Mouse (Mus musculus) heart, embryonic 11.5 days (tissue): ENCODE measurements around the gene St14. TPM values are rescaled to one million over a fixed set of nuclear protein-coding genes. Genes with fewer than 3 reads are reported as not detected.

Experiments
- ATAC-seq: fragments of 200-750 bp; cut with Nextera tagmentation; replicated peaks from 2 replicates; pipeline ENCODE4 v1.8.0; 2017; ENCODE audit warnings: moderate library complexity; ENCODE audit not compliant: insufficient number of reproducible peaks, low FRiP score, low TSS enrichment
- H3K27ac ChIP-seq: fragments of 300-500 bp; sonication (generic); 2 replicates; pipeline ENCODE4 v1.5.1; 2014; ENCODE audit warnings: mild to moderate bottlenecking, low read depth, low read length
- H3K27me3 ChIP-seq: fragments of 300-500 bp; sonication (generic); 2 replicates; pipeline ENCODE4 v1.6.1; 2014; ENCODE audit warnings: mild to moderate bottlenecking, low read length, mixed read lengths; ENCODE audit not compliant: control insufficient read depth, insufficient read depth
- H3K36me3 ChIP-seq: fragments of 300-500 bp; sonication (generic); 2 replicates; pipeline ENCODE4 v1.6.1; 2014; ENCODE audit warnings: mild to moderate bottlenecking, low read length, moderate library complexity, mixed read lengths; ENCODE audit not compliant: control insufficient read depth, insufficient read depth
- H3K4me1 ChIP-seq: fragments of 300-500 bp; sonication (generic); 2 replicates; pipeline ENCODE4 v1.6.1; 2014; ENCODE audit warnings: low read length; ENCODE audit not compliant: control insufficient read depth, insufficient read depth
- H3K4me2 ChIP-seq: fragments of 300-500 bp; sonication (generic); 2 replicates; pipeline ENCODE4 v1.6.1; 2014; ENCODE audit warnings: mild to moderate bottlenecking, moderate library complexity
- H3K4me3 ChIP-seq: fragments of 300-500 bp; sonication (generic); 2 replicates; pipeline ENCODE4 v1.5.1; 2014; ENCODE audit warnings: low read depth, low read length
- H3K9ac ChIP-seq: fragments of 300-500 bp; sonication (generic); 2 replicates; pipeline ENCODE4 v1.6.1; 2014; ENCODE audit warnings: mild to moderate bottlenecking, low read depth, low read length, moderate library complexity
- H3K9me3 ChIP-seq: fragments of 300-500 bp; sonication (generic); replicated peaks from 2 replicates; pipeline ENCODE4 v1.6.1; 2016; ENCODE audit warnings: low read length; ENCODE audit not compliant: control insufficient read depth
- WGBS: fragments of 180-500 bp; shearing (Covaris S2); extraction: QIAGEN DNeasy Blood & Tissue Kit; methylation state at CpG from one replicate; pipeline ENCODE4 v1.1.7; 2014; ENCODE audit not compliant: insufficient replicate concordance; 5-methylcytosine and 5-hydroxymethylcytosine counted together
- polyA plus RNA-seq: library from polyadenylated mRNA; unstranded; fragments of >200 nt; fragmentation: Nextera tagmentation; extraction: Ambion mirVana; gene quantifications from 2 replicates; pipeline ENCODE4 v1.2.1, GENCODE M21; 2014

St14 gene
- polyA plus RNA-seq, 1 experiment from 2014 or later = 0.63 TPM

GRCm38 (mm10) chr9:31163327-31163726, 31.7 kb upstream of the St14 start:
- Histone ChIP-seq H3K4me3 (no peak overlapping the region), H3K27me3 (no peaks in the 10 kb centered on the region), H3K36me3 (peaks cover 37% of the 10 kb centered on the region), H3K9ac (no peak overlapping the region), H3K4me2 (no peak overlapping the region), H3K27ac (no peak overlapping the region), H3K9me3 (no peaks in the 10 kb centered on the region), H3K4me1 (peaks cover 7% of the 10 kb centered on the region)
- ATAC-seq = no peak
- WGBS = 87% methylated on average over 1 of the region's 1 CpGs

- Histone ChIP-seq H3K36me3 (peaks cover 38% of the 10 kb centered on the region), H3K4me1 (peaks cover 3% of the 10 kb centered on the region), H3K4me3 (no peak overlapping the region), H3K27me3 (no peaks in the 10 kb centered on the region), H3K9me3 (no peaks in the 10 kb centered on the region), H3K4me2 (no peak overlapping the region), H3K9ac (no peak overlapping the region), H3K27ac (no peak overlapping the region)
- 77% methylated on average over 1 of the region's 1 CpGs for WGBS
- no peak for ATAC-seq
Measured at GRCm38 (mm10) chr9:31162911-31163310, 31.3 kb upstream of the St14 start.

GRCm38 (mm10) chr9:31159910-31160309, 28.3 kb upstream of the St14 start:
- no peak overlapping the region for H3K27ac ChIP-seq
- no peaks in the 10 kb centered on the region for H3K27me3 ChIP-seq
- peaks cover 31% of the 10 kb centered on the region for H3K36me3 ChIP-seq
- no peak overlapping the region for H3K4me2 ChIP-seq
- ATAC-seq = no peak
- no peak overlapping the region for H3K9ac ChIP-seq
- H3K4me3 ChIP-seq = no peak overlapping the region
- WGBS = 84% methylated on average over 4 of the region's 4 CpGs
- no peaks in the 10 kb centered on the region for H3K9me3 ChIP-seq
- peaks cover 3% of the 10 kb centered on the region; the same call in 1 of the 2 replicates for H3K4me1 ChIP-seq

GRCm38 (mm10) chr9:31156594-31156993, 24.9 kb upstream of the St14 start:
- no peak overlapping the region for H3K27ac ChIP-seq
- H3K9me3 ChIP-seq = no peaks in the 10 kb centered on the region
- ATAC-seq = no peak
- no peak overlapping the region for H3K9ac ChIP-seq
- WGBS = 69% methylated on average over 8 of the region's 8 CpGs
- no peaks in the 10 kb centered on the region for H3K27me3 ChIP-seq
- peaks cover 29% of the 10 kb centered on the region for H3K36me3 ChIP-seq
- peaks cover 3% of the 10 kb centered on the region; the same call in 1 of the 2 replicates for H3K4me1 ChIP-seq
- H3K4me3 ChIP-seq = no peak overlapping the region
- no peak overlapping the region for H3K4me2 ChIP-seq

GRCm38 (mm10) chr9:31151050-31151449, 19.4 kb upstream of the St14 start:
- Histone ChIP-seq H3K4me3 (no peak overlapping the region), H3K9me3 (no peaks in the 10 kb centered on the region), H3K4me2 (no peak overlapping the region), H3K9ac (no peak overlapping the region), H3K36me3 (peaks cover 10% of the 10 kb centered on the region), H3K27me3 (no peaks in the 10 kb centered on the region), H3K4me1 (no peaks in the 10 kb centered on the region), H3K27ac (no peak overlapping the region)
- no peak for ATAC-seq
- WGBS = 80% methylated on average over 2 of the region's 2 CpGs

- Histone ChIP-seq H3K9ac (no peak overlapping the region), H3K27me3 (no peaks in the 10 kb centered on the region), H3K27ac (no peak overlapping the region), H3K4me3 (no peak overlapping the region), H3K4me1 (0 out of 2 replicates have a peak, but pooled peaks cover 9% of the 10 kb centered on the region), H3K4me2 (no peak overlapping the region), H3K36me3 (peaks cover 7% of the 10 kb centered on the region), H3K9me3 (no peaks in the 10 kb centered on the region)
- 82% methylated on average over 7 of the region's 7 CpGs for WGBS
- no peak for ATAC-seq
Measured at GRCm38 (mm10) chr9:31148135-31148534, 16.5 kb upstream of the St14 start.

- Histone ChIP-seq H3K36me3 (peaks cover 5% of the 10 kb centered on the region), H3K4me2 (no peak overlapping the region), H3K9me3 (no peaks in the 10 kb centered on the region), H3K9ac (no peak overlapping the region), H3K4me1 (0 out of 2 replicates have a peak, but pooled peaks cover 9% of the 10 kb centered on the region), H3K27ac (no peak overlapping the region), H3K4me3 (no peak overlapping the region), H3K27me3 (no peaks in the 10 kb centered on the region)
- 60% methylated on average over 7 of the region's 7 CpGs for WGBS
- ATAC-seq = no peak; the same call in 1 of the 2 replicates
Measured at GRCm38 (mm10) chr9:31145272-31145925, 13.7 kb upstream of the St14 start.

- 61% methylated on average over 1 of the region's 1 CpGs for WGBS
Measured at GRCm38 (mm10) chr9:31142924-31143323, 11.3 kb upstream of the St14 start.

GRCm38 (mm10) chr9:31133131-31133530, 1.5 kb upstream of the St14 start:
- Histone ChIP-seq H3K9me3 (no peaks in the 10 kb centered on the region), H3K4me3 (no peak overlapping the region), H3K36me3 (no peaks in the 10 kb centered on the region), H3K27ac (no peak overlapping the region), H3K4me1 (0 out of 2 replicates have a peak, but pooled peaks cover 9% of the 10 kb centered on the region), H3K4me2 (no peak overlapping the region), H3K9ac (no peak overlapping the region), H3K27me3 (peaks cover 57% of the 10 kb centered on the region)
- no peak for ATAC-seq
- 64% methylated on average over 5 of the region's 5 CpGs for WGBS

More at GRCm38 (mm10) chr9:31142924-31143323, 11.3 kb upstream of the St14 start:
- H3K9me3 ChIP-seq = no peaks in the 10 kb centered on the region
- 0 out of 2 replicates have a peak, but pooled peaks cover 9% of the 10 kb centered on the region for H3K4me1 ChIP-seq
- peaks cover 5% of the 10 kb centered on the region; the same call in 1 of the 2 replicates for H3K27me3 ChIP-seq
- no peak overlapping the region for H3K9ac ChIP-seq
- H3K4me3 ChIP-seq = no peak overlapping the region
- no peaks in the 10 kb centered on the region; the same call in 1 of the 2 replicates for H3K36me3 ChIP-seq
- ATAC-seq = no peak
- no peak overlapping the region for H3K4me2 ChIP-seq
- H3K27ac ChIP-seq = no peak overlapping the region
